Mouse (Mus musculus): ENCODE measurements around the gene Mfsd2b.

- TF ChIP-seq POLR2A (IDR thresholded peaks at IDR 0.05; ENCODE audit: insufficient read length, low read depth) = no peak
- TF ChIP-seq MAX (IDR thresholded peaks at IDR 0.05; ENCODE audit: low read depth) = no peak
- no peak for TF ChIP-seq TCF12 (IDR thresholded peaks at IDR 0.05; ENCODE audit: insufficient read depth, poor library complexity, severe bottlenecking)
- TF ChIP-seq TCF3 (IDR thresholded peaks at IDR 0.05; ENCODE audit: insufficient read length, low read depth) = no peak
- no peak for TF ChIP-seq REST (IDR thresholded peaks at IDR 0.05; ENCODE audit: insufficient read depth, insufficient read length)
- TF ChIP-seq MYOD1 (IDR thresholded peaks at IDR 0.05; ENCODE audit: control insufficient read depth in 1 of 3, insufficient read length in 2 of 3, low read depth in 2 of 3) = no peak
- TF ChIP-seq USF1 (IDR thresholded peaks at IDR 0.05; ENCODE audit: low read depth) = no peak
- no peak for TF ChIP-seq MYOG (IDR thresholded peaks at IDR 0.05; ENCODE audit: control insufficient read depth in 1 of 3, insufficient read depth in 1 of 3, insufficient read length in 2 of 3, low read depth in 2 of 3)
- TF ChIP-seq CEBPB (IDR thresholded peaks at IDR 0.05; ENCODE audit: insufficient read depth, poor library complexity, severe bottlenecking) = no peak
Observed at GRCm38 (mm10) chr12:4874161-4874927, at the start of gene Mfsd2b.
